Mouse (Mus musculus) spleen, adult 2 months (tissue): ENCODE data around the gene Gm9944.

ENCODE experiments used
- CTCF ChIP-seq: fragments of 200-500 bp; IDR thresholded peaks from 2 replicates; pipeline ENCODE4 v1.5.1; 2011; ENCODE audit warnings: mild to moderate bottlenecking, inconsistent platforms; ENCODE audit not compliant: insufficient read depth, insufficient read length, insufficient replicate concordance; ENCODE audit errors: extremely low read depth
- POLR2A ChIP-seq: fragments of 200-500 bp; IDR thresholded peaks from 2 replicates; pipeline ENCODE4 v1.6.1; 2011; ENCODE audit warnings: low read depth, low read length, inconsistent platforms

- no peak for TF ChIP-seq POLR2A
- no peak for TF ChIP-seq CTCF
Observed at GRCm38 (mm10) chr4:144448546-144448945, 4.6 kb downstream of the Gm9944 start.
